Mouse (Mus musculus) heart, adult 2 months (tissue): Measurements from ENCODE around the gene Slc17a4.

ENCODE experiments used
- CTCF ChIP-seq: fragments of 200-600 bp; IDR thresholded peaks from 2 replicates; pipeline ENCODE4 v1.8.1; 2022; ENCODE audit warnings: antibody characterized with exemption, mild to moderate bottlenecking, moderate library complexity
- EP300 ChIP-seq: fragments of 200-500 bp; IDR thresholded peaks from 2 replicates; pipeline ENCODE4 v1.6.1; 2011; ENCODE audit warnings: low read depth, low read length, control low read depth; ENCODE audit not compliant: insufficient read depth
- POLR2A ChIP-seq: fragments of 200-500 bp; IDR thresholded peaks from 2 replicates; pipeline ENCODE4 v1.6.1; 2011; ENCODE audit warnings: mild to moderate bottlenecking, low read depth, low read length, control low read depth; ENCODE audit not compliant: insufficient read depth

GRCm38 (mm10) chr13:23906906-23907305 is 7.9 kb downstream of the Slc17a4 start:
- TF ChIP-seq CTCF (no peak), EP300 (no peak), POLR2A (no peak)
